In the genomic region with DNA sequence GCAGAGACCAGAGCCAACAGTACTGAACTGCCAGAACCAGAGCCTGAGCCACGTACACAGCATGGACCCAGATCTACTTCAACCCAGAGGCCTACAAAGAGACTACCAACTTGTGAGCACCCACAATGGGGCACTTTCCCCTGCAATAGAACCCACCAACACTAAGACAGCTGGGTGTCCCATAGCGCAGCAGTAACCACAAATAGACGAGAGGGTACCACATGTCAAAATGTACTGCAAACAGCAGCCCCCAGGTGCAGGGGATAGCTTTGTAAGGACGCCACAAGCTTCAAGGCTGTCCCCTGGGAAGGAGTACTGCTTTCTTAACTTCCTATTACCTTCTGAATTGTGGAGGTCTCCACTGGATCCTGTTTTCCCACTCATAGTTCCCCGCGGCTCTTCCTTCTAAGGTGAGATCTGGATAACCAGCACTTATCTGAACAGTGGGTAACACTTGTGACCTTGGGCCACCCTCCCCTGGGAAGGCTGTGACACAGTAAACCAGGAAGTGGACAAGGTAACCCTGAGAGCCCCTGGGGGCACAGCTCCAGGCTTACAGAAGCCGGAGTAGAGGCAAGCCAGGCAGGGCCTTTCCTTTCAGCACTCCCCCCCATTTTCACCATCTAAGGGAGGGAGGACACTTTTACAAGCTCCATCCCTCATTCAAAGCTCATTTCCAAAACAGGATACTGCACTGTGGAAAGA, we compare ENCODE assay signal across 8 mouse cellular contexts. TPM values are rescaled to one million over a fixed set of nuclear protein-coding genes. Genes with fewer than 3 reads are reported as not detected.
DNase-seq lines count a peak whose midpoint lies in the region; ATAC-seq and TF ChIP-seq lines count a peak whose summit lies in the region.

No protein-coding gene starts in this region.

- 57% methylated on average over 7 of the region's 7 CpGs for WGBS in lung, embryonic 14.5 days
- 78% methylated on average over 7 of the region's 7 CpGs for WGBS in forebrain, embryonic 11.5 days
- WGBS in limb, embryonic 14.5 days = 59% methylated on average over 7 of the region's 7 CpGs
- 27% methylated on average over 7 of the region's 7 CpGs for WGBS in thymus, adult 2 months

- peak overlapping the region; percentile 96 for H3K9ac ChIP-seq in lung, embryonic 14.5 days
- peak overlapping the region; percentile 99 for H3K9ac ChIP-seq in forebrain, embryonic 11.5 days (ENCODE audit: low read length)
- no peak overlapping the region for H3K9ac ChIP-seq in limb, embryonic 14.5 days (ENCODE audit: low read depth, low read length, severe bottlenecking)

- H3K4me3 ChIP-seq in lung, embryonic 14.5 days (ENCODE audit: low read depth, low read length) = peak overlapping the region; percentile 97
- peak overlapping the region; percentile 99 for H3K4me3 ChIP-seq in forebrain, embryonic 11.5 days (ENCODE audit: low read depth, low read length)
- H3K4me3 ChIP-seq in limb, embryonic 14.5 days (replicated peaks; ENCODE audit: low read length) = peak overlapping the region; percentile 95
- no peak overlapping the region for H3K4me3 ChIP-seq in thymus, adult 2 months (ENCODE audit: control insufficient read depth, insufficient read depth, low read length)

- no peaks in the 10 kb centered on the region for H3K9me3 ChIP-seq in lung, embryonic 14.5 days (ENCODE audit: low read depth, low read length)
- H3K9me3 ChIP-seq in forebrain, embryonic 11.5 days (ENCODE audit: control insufficient read depth, low read length) = no peaks in the 10 kb centered on the region
- no peaks in the 10 kb centered on the region for H3K9me3 ChIP-seq in limb, embryonic 14.5 days (ENCODE audit: control insufficient read depth, low read length)

- no peak for TF ChIP-seq POLR2A in limb, embryonic 14.5 days (IDR thresholded peaks at IDR 0.05; ENCODE audit: borderline replicate concordance, extremely low read depth, insufficient read depth, insufficient read length)
- no peak for TF ChIP-seq POLR2A in thymus, adult 2 months (IDR thresholded peaks at IDR 0.05; ENCODE audit: control insufficient read depth, extremely low read depth, insufficient read depth, low read length, poor library complexity)

- H3K27me3 ChIP-seq in lung, embryonic 14.5 days (ENCODE audit: insufficient read depth, low read length) = no peaks in the 10 kb centered on the region
- no peaks in the 10 kb centered on the region for H3K27me3 ChIP-seq in forebrain, embryonic 11.5 days (ENCODE audit: control insufficient read depth, insufficient read depth, low read length)
- no peaks in the 10 kb centered on the region for H3K27me3 ChIP-seq in limb, embryonic 14.5 days (ENCODE audit: control insufficient read depth, insufficient read depth, low read length)
- no peaks in the 10 kb centered on the region for H3K27me3 ChIP-seq in thymus, adult 2 months (ENCODE audit: control insufficient read depth, insufficient read depth, low read length)

- no peak for ATAC-seq in lung, embryonic 14.5 days (ENCODE audit: insufficient read depth)
- ATAC-seq in forebrain, embryonic 11.5 days (replicated peaks; ENCODE audit: low FRiP score) = no peak
- no peak for ATAC-seq in limb, embryonic 14.5 days (ENCODE audit: low FRiP score, low read depth)
- no peak for ATAC-seq in megakaryocyte progenitor cell, adult 5-6 weeks (replicated peaks; ENCODE audit: poor library complexity)

- H3K4me1 ChIP-seq in lung, embryonic 14.5 days (ENCODE audit: insufficient read depth) = peaks cover 15% of the 10 kb centered on the region
- peaks cover 21% of the 10 kb centered on the region for H3K4me1 ChIP-seq in forebrain, embryonic 11.5 days (replicated peaks; ENCODE audit: control insufficient read depth, insufficient read depth, low read length)
- peaks cover 24% of the 10 kb centered on the region for H3K4me1 ChIP-seq in limb, embryonic 14.5 days (ENCODE audit: control insufficient read depth, insufficient read depth, low read length)
- peaks cover 48% of the 10 kb centered on the region for H3K4me1 ChIP-seq in thymus, adult 2 months (replicated peaks; ENCODE audit: control insufficient read depth, insufficient read depth, low read length)

- no peak for TF ChIP-seq CTCF in lung, embryonic 14.5 days (IDR thresholded peaks at IDR 0.05; ENCODE audit: low read depth)
- TF ChIP-seq CTCF in thymus, adult 2 months (IDR thresholded peaks at IDR 0.05; ENCODE audit: borderline replicate concordance, control insufficient read depth, extremely low read depth, insufficient read depth, low read length, poor library complexity) = no peak

- no peak for DNase-seq in lung, embryonic 14.5 days
- DNase-seq in lung, postnatal 14 days = no peak
- no peak for DNase-seq in forebrain, embryonic 11.5 days (ENCODE audit: low spot score)
- no peak for DNase-seq in limb, embryonic 14.5 days (ENCODE audit: low spot score)
- peak; percentile 29 for DNase-seq in thymus, adult 2 months
- no peak for DNase-seq in left cerebral cortex, adult 9 months (ENCODE audit: low spot score in 2 of 2)
- DNase-seq in right cerebral cortex, postnatal 4 days = no peak

- no peak overlapping the region for H3K27ac ChIP-seq in lung, embryonic 14.5 days (ENCODE audit: low read depth)
- no peak overlapping the region for H3K27ac ChIP-seq in forebrain, embryonic 11.5 days (ENCODE audit: low read depth, low read length)
- no peak overlapping the region for H3K27ac ChIP-seq in limb, embryonic 14.5 days (replicated peaks; ENCODE audit: low read depth, low read length)
- H3K27ac ChIP-seq in thymus, adult 2 months (ENCODE audit: control insufficient read depth, insufficient read depth, low read length) = peak overlapping the region; percentile 2

- peaks cover 40% of the 10 kb centered on the region for H3K36me3 ChIP-seq in lung, embryonic 14.5 days (ENCODE audit: insufficient read depth)
- no peaks in the 10 kb centered on the region; the same call in 1 of the 2 replicates for H3K36me3 ChIP-seq in forebrain, embryonic 11.5 days (ENCODE audit: control insufficient read depth, insufficient read depth, low read length)
- peaks cover 26% of the 10 kb centered on the region for H3K36me3 ChIP-seq in limb, embryonic 14.5 days (ENCODE audit: control insufficient read depth, insufficient read depth, low read length)
- H3K36me3 ChIP-seq in thymus, adult 2 months (ENCODE audit: control insufficient read depth, insufficient read depth, low read length) = no peaks in the 10 kb centered on the region

- peak overlapping the region; percentile 97 for H3K4me2 ChIP-seq in lung, embryonic 14.5 days
- peak overlapping the region; percentile 92 for H3K4me2 ChIP-seq in forebrain, embryonic 11.5 days (ENCODE audit: low read depth, low read length, severe bottlenecking)
- peak overlapping the region; percentile 90 for H3K4me2 ChIP-seq in limb, embryonic 14.5 days (replicated peaks; ENCODE audit: low read depth, low read length, severe bottlenecking)

RNA-seq across cellular contexts. Expression of a gene that starts 31.1 kb away (rescaled TPM):
- 7.0 and 8.1 TPM in 2 replicates for polyA plus RNA-seq in lung, embryonic 14.5 days (2014; fragmentation: Nextera tagmentation; extraction: Ambion mirVana)
- polyA plus RNA-seq in forebrain, embryonic 11.5 days (2014; fragmentation: Nextera tagmentation; extraction: Ambion mirVana) = 14.4 and 16.0 TPM in 2 replicates
- polyA plus RNA-seq in limb, embryonic 14.5 days (2012; rRNA removed) = 12.5 and 13.0 TPM in 2 replicates
- polyA plus RNA-seq in limb, embryonic 14.5 days (2014; fragmentation: Nextera tagmentation; extraction: Ambion mirVana) = 9.9 and 13.7 TPM in 2 replicates
- 1.9 and 2.0 TPM in 2 replicates for polyA plus RNA-seq in thymus, adult 2 months (2012; rRNA removed)
- 0.12 TPM in 1 of 2 replicates, not detected in the other for total RNA-seq in megakaryocyte progenitor cell, adult 5-6 weeks (2015)
- 0.14 TPM in 1 of 2 replicates, not detected in the other for total RNA-seq in megakaryocyte progenitor cell, adult 5-6 weeks (2017)

RNA-seq across cellular contexts. Expression of a gene that starts 34.2 kb away (rescaled TPM):
- polyA plus RNA-seq in lung, embryonic 14.5 days (2014; fragmentation: Nextera tagmentation; extraction: Ambion mirVana) = 126 and 141 TPM in 2 replicates
- polyA plus RNA-seq in forebrain, embryonic 11.5 days (2014; fragmentation: Nextera tagmentation; extraction: Ambion mirVana) = 188 and 191 TPM in 2 replicates
- 75.5 and 78.1 TPM in 2 replicates for polyA plus RNA-seq in limb, embryonic 14.5 days (2012; rRNA removed)
- polyA plus RNA-seq in limb, embryonic 14.5 days (2014; fragmentation: Nextera tagmentation; extraction: Ambion mirVana) = 155 and 177 TPM in 2 replicates
- 53.5 and 74.9 TPM in 2 replicates for polyA plus RNA-seq in thymus, adult 2 months (2012; rRNA removed)
- total RNA-seq in megakaryocyte progenitor cell, adult 5-6 weeks (2015) = 52.4 and 54.7 TPM in 2 replicates
- total RNA-seq in megakaryocyte progenitor cell, adult 5-6 weeks (2017) = 26.7 and 29.4 TPM in 2 replicates

RNA-seq across cellular contexts. Expression of a gene that starts 41.7 kb away (rescaled TPM):
- 63.6 and 71.3 TPM in 2 replicates for polyA plus RNA-seq in lung, embryonic 14.5 days (2014; fragmentation: Nextera tagmentation; extraction: Ambion mirVana)
- polyA plus RNA-seq in forebrain, embryonic 11.5 days (2014; fragmentation: Nextera tagmentation; extraction: Ambion mirVana) = 74.5 and 84.0 TPM in 2 replicates
- 64.2 and 66.0 TPM in 2 replicates for polyA plus RNA-seq in limb, embryonic 14.5 days (2012; rRNA removed)
- polyA plus RNA-seq in limb, embryonic 14.5 days (2014; fragmentation: Nextera tagmentation; extraction: Ambion mirVana) = 51.6 and 56.9 TPM in 2 replicates
- polyA plus RNA-seq in thymus, adult 2 months (2012; rRNA removed) = 42.9 and 49.5 TPM in 2 replicates
- total RNA-seq in megakaryocyte progenitor cell, adult 5-6 weeks (2015) = 36.7 and 37.2 TPM in 2 replicates
- total RNA-seq in megakaryocyte progenitor cell, adult 5-6 weeks (2017) = 85.6 and 87.3 TPM in 2 replicates

RNA-seq across cellular contexts. Expression of a gene that starts 46.4 kb away (rescaled TPM):
- 8.6 and 8.8 TPM in 2 replicates for polyA plus RNA-seq in lung, embryonic 14.5 days (2014; fragmentation: Nextera tagmentation; extraction: Ambion mirVana)
- polyA plus RNA-seq in forebrain, embryonic 11.5 days (2014; fragmentation: Nextera tagmentation; extraction: Ambion mirVana) = 12.7 and 15.7 TPM in 2 replicates
- polyA plus RNA-seq in limb, embryonic 14.5 days (2012; rRNA removed) = 19.6 and 23.8 TPM in 2 replicates
- polyA plus RNA-seq in limb, embryonic 14.5 days (2014; fragmentation: Nextera tagmentation; extraction: Ambion mirVana) = 5.9 and 6.2 TPM in 2 replicates
- polyA plus RNA-seq in thymus, adult 2 months (2012; rRNA removed) = 48.0 and 50.4 TPM in 2 replicates
- total RNA-seq in megakaryocyte progenitor cell, adult 5-6 weeks (2015) = 4.8 and 7.5 TPM in 2 replicates
- total RNA-seq in megakaryocyte progenitor cell, adult 5-6 weeks (2017) = 5.7 and 9.2 TPM in 2 replicates
